Mouse (Mus musculus) 3134 (cell line): Measurements from ENCODE around the gene S100a16.

Experiments used
- DNase-seq: peaks from one replicate; pipeline ENCODE4 v3.0.0-alpha.2; 2011; ENCODE audit warnings: low spot score; ENCODE audit not compliant: insufficient read length; ENCODE audit errors: extremely low read depth

The S100a16 gene

DNA sequence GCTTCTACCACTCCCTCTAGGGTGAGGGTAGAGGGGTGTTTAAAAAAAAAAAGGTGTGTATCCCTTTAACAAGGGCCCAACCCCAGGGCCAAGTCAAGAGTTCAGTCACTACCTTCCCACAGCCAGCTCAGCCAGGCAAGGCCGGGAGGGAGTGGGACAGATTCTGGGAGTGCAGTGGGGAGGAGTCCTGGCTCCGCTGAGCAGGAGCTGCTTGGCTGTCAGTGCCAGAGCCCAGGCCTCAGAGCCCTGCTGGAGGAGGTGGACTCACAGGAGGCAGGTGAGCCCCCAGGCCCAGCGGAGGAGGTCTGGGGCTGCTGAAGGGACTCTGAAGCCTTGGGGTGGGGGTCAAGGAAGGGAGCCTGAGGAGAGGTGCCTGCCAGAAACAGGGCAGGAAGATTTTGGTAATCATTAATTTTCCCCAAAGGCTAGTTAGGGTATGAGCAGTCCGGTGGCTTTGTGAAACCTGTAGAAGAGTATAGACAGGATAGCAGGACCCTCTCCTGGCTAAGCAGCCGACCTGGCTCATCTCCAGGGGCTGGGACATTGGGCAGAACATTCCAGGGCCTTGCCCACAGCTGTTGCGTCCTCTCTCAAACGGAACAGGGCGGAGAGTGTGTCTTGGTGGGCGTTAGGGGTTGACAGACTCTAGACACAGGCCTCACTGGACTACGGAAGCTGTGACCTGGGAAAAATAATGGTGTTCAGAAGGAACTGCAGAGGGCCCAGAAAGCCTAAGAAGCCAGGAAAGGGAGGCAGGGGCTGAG, at the start of gene S100a16:
S100a16 (plus strand) TSS at position 114 of the 764 bp plus-strand sequence.
- peak; percentile 72 for DNase-seq

DNA sequence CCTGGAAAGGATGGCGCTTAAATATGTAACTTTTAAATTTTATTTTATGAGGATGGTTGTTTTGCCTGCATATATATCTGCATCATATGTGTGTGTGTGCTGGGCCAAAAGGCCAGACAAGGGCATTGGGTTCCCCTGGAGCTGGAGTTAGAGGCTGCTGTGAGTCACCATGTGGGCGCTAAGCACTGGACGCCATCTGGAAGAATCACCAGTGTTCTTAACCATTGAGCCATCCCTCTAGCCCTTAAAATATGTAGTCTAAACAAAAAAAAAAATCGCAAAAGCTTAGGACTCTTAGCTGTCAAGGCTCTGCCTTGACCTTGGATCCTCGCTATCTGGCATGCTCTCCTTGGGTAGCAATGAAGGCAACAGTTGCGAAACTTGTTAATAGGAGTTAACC, 48.5 kb upstream of the S100a16 start:
- DNase-seq: no peak

DNA sequence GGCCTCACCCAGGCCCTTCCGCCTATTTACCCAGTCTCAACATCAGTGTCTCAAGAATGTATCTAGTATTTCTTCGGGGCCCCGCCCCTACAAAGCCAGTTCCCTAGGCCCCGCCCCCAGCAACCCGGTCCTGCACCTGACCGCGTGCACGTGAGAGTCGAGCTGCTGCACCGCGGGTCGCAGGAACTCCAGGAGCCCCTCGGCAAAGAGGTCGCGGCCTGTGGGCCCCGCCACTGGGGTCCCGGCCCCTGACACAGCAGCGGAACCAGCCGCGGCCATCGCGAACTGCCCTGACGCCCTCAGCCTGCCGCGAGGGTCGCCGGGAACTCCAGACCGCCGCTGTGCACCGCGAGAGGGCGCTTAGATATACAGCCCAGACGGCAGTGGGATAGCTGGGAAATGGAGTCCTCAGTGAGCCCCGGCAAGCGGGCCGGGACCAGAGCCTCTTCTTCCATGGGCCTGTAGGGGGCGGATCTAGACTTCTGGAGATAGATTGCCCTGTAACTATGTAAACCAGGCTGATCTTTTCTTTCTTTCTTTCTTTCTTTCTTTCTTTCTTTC, 46.3 kb upstream of the S100a16 start, which contains the start of gene Snapin:
Snapin (minus strand) TSS at position 338 of the 561 bp plus-strand sequence.
- peak; percentile 96 for DNase-seq

DNA sequence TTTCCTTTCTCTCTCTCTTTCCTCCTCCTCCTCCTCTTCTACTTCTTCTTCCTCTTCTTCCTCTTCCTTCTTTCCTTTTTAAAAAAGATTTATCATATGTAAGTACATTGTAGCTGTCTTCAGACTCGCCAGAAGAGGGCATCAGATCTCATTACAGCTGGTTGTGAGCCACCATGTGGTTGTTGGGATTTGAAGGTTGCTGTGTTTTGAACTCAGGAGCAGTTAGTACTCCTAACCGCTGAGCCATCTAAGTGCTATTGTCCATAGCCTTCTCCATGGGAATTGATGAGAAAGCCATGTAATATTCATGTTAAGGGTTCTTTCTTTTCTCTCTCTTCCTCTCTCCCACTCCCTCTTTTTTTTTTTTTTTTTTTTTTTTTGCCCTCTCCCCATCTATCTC, 45.7 kb upstream of the S100a16 start:
- peak; percentile 69 for DNase-seq

GRCm38 (mm10) chr3:90493831-90494540, 43.1 kb upstream of the S100a16 start:
- DNase-seq: no peak

- DNase-seq: no peak
Measured at GRCm38 (mm10) chr3:90495850-90496525, 41.1 kb upstream of the S100a16 start.

GRCm38 (mm10) chr3:90497597-90497996, 39.5 kb upstream of the S100a16 start:
- DNase-seq: no peak

DNA sequence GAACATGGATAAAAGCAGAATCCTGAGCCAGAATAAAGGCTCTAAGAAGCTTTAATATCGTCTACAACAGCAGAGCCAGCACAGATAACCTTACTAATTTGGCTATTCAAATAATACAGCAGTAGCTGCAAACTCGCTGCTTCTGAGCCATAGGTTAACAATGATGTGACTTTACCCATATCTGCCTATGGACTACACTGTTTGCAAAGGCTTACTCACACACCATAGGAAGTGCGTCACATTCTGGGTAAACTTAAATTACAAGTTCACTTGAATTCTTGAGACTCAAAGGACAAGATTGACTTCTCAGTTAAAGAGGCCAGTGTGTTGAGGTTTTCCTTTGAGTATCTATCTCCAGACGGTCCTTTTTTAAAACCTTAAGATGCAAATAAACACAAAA, 33.6 kb upstream of the S100a16 start:
- DNase-seq: no peak

DNA sequence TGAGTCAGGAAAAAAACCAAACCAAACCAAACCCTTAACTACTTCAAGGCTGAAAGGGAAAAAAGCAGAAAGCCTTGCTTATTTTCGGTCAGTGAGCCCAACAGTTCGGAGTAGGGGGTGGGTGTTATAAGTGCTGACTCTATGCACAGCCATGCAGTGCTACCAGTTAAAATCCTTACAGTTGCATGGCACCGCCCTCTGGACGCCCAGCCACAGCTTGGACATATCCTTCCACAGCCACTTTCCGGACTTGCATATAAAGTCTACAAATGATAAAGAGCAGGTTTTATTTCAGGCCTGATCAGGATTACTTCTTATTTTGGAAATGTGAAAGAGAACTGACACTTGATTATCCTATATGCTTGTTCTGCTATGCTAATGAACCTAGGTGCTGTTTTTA, 31.8 kb upstream of the S100a16 start:
- no peak for DNase-seq

GRCm38 (mm10) chr3:90506362-90506761, 30.7 kb upstream of the S100a16 start:
- no peak for DNase-seq

- DNase-seq: no peak
Measured at GRCm38 (mm10) chr3:90508287-90508949, 28.6 kb upstream of the S100a16 start.

- peak; percentile 97 for DNase-seq
Measured at GRCm38 (mm10) chr3:90508950-90509746, 27.9 kb upstream of the S100a16 start, which contains the start of gene Chtop. Gene Chtop, minus strand, starts transcription at chr3:90509498.

- DNase-seq: no peak
Measured at GRCm38 (mm10) chr3:90509747-90510123, 27.3 kb upstream of the S100a16 start.

DNA sequence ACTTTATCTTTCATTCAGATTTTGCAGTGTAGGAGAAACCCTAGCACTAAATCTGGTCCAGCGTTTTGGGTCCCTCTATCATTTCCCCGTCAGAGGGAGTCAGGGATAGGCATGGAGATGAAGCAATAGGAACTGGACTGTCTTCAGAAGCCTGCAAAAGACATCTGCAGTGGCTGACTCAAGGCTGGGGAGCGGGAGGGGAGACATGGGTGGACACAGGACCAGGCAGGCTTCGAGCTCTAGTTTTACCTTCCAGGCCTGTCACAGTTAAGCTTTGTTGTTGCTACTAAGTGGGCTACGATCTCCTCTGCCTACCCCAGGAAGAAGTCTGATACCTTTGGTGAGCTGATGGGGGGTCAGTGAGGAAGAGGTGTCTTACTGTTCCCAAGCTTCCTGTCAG, 24.8 kb upstream of the S100a16 start:
- no peak for DNase-seq

DNA sequence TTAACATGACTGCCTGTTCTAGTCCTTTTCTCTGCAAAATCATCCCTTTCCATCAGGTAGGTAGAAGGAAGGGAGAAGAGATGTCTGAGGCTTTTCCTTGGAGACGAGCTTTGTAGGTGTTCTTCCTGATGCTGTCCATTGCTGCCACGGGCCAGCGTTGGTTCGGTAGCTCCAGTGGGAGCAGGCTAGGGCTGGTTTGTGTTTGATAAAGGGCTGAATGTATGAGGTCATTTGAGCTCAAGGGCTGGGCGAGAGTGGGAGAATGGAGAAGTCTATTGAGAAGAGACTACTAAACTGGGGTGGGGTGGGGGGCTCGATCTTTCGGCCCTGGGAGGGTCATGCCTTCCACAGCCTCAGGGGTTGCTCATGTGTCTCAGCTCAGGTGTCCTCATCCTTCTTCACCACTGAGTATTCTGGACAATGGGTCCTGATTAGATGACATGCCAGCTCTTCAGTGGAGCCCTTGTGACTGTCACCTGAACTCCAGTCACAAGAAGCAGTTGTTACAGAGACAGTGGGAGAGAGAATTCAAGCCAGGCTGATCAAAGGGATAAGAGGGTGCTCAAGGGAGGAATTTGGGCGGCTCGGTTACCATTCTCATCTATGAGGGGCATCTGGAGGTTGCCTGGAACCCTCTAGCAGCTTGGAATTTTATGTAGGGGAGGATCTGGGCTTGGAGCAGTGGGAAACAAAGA, 24.0 kb upstream of the S100a16 start:
- DNase-seq: no peak

GRCm38 (mm10) chr3:90513796-90514590, 23.1 kb upstream of the S100a16 start, which contains the start of the genes S100a1 and S100a13:
Gene S100a1, minus strand, starts transcription at chr3:90514392.
Gene S100a13, plus strand, starts transcription at chr3:90514435.
- DNase-seq: peak; percentile 83

DNA sequence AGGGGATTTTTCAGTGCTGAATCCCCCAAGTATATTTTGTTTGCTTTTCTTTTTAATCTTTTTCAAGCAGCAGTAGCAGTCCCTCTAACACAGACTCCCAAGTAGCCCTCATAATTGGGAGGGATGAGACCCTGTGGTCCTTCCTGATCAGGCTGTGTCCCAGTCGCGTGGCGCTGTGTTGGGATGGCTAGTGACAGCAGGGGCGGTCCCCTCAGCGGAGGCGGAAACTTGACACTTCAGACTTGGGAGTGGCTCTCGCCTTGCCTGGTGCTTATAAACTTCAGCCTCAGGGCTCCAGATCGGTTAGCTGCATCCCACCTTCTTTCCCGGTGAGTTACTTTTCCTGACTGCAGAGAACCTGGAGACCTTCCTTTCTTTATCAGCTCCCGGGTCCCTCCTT, 22.4 kb upstream of the S100a16 start:
- DNase-seq: peak; percentile 71

DNA sequence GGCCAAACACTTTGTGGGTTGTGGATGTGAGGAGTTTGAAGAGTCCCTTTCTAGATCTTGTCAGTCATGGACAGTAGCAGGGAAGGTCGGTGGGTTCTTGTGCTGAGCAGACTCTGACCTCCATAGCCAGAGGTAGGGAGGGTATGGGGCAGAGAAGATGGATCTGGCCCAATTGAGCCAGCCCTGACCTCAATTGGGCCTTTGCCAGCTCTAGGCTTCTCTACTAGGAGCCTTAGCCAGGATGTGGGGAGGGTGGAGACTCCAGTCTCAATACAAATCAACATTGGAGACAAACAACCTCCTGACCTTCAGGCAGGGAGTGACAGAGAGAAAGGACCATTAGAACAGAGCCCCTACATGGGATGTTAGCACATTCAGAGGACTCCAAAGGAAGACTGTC, 21.8 kb upstream of the S100a16 start:
- DNase-seq: no peak
